Mouse (Mus musculus) spleen, adult 2 months (tissue): ENCODE results near the gene Hdac7. TPM values are rescaled to one million over a fixed set of nuclear protein-coding genes. Genes with fewer than 3 reads are reported as not detected.

Source experiments
- DNase-seq, 2 experiments: peaks; one replicate each; pipeline versions ENCODE4 v3.0.0 to v3.0.0-alpha.2; 2012 to 2021; ENCODE audit warnings: low spot score in 2 of 2, low read depth in 1 of 2
- H3K27ac ChIP-seq: fragments of 200-500 bp; 2 replicates; pipeline ENCODE4 v1.5.1; 2012; ENCODE audit warnings: low read length, inconsistent platforms; ENCODE audit not compliant: insufficient read depth
- H3K27me3 ChIP-seq: fragments of 200-500 bp; 2 replicates; pipeline ENCODE4 v1.6.1; 2012; ENCODE audit warnings: mild to moderate bottlenecking, moderate library complexity, low read length, inconsistent platforms; ENCODE audit not compliant: control insufficient read depth, insufficient read depth
- H3K36me3 ChIP-seq: fragments of 200-500 bp; 2 replicates; pipeline ENCODE4 v1.6.1; 2012; ENCODE audit warnings: mild to moderate bottlenecking, low read length, inconsistent platforms; ENCODE audit not compliant: control insufficient read depth, insufficient read depth
- H3K4me1 ChIP-seq: fragments of 200-500 bp; 2 replicates; pipeline ENCODE4 v1.6.1; 2011; ENCODE audit warnings: inconsistent platforms; ENCODE audit not compliant: control insufficient read depth, insufficient read depth, insufficient read length
- H3K4me3 ChIP-seq: fragments of 200-500 bp; 2 replicates; pipeline ENCODE4 v1.5.1; 2011; ENCODE audit warnings: mild to moderate bottlenecking, inconsistent platforms; ENCODE audit not compliant: insufficient read depth, insufficient read length; ENCODE audit errors: extremely low read depth
- CTCF ChIP-seq: fragments of 200-500 bp; IDR thresholded peaks from 2 replicates; pipeline ENCODE4 v1.5.1; 2011; ENCODE audit warnings: mild to moderate bottlenecking, inconsistent platforms; ENCODE audit not compliant: insufficient read depth, insufficient read length, insufficient replicate concordance; ENCODE audit errors: extremely low read depth
- POLR2A ChIP-seq: fragments of 200-500 bp; IDR thresholded peaks from 2 replicates; pipeline ENCODE4 v1.6.1; 2011; ENCODE audit warnings: low read depth, low read length, inconsistent platforms
- WGBS: fragments of 180-500 bp; shearing (Covaris S2); methylation state at CpG from one replicate; pipeline ENCODE4 v1.1.7; 2018; 5-methylcytosine and 5-hydroxymethylcytosine counted together
- polyA plus RNA-seq: library from polyadenylated mRNA; depleted of rRNA; stranded (reverse); fragments of >200 nt; gene quantifications from 2 replicates; pipeline ENCODE4 v1.2.3, GENCODE M21; 2012

Hdac7 gene
- polyA plus RNA-seq, 1 experiment, result 104 TPM

- Histone ChIP-seq H3K27ac (peak overlapping the region; percentile 93), H3K36me3 (0 out of 2 replicates have a peak, but pooled peaks cover 2% of the 10 kb centered on the region), H3K4me1 (peaks cover 66% of the 10 kb centered on the region; the same call in 1 of the 2 replicates), H3K4me3 (peak overlapping the region; percentile 2; the same call in 1 of the 2 replicates), H3K27me3 (no peaks in the 10 kb centered on the region)
- no peak for DNase-seq
- 35% methylated on average over 6 of the region's 6 CpGs for WGBS
- TF ChIP-seq CTCF (no peak), POLR2A (no peak)
These were observed 16.0 kb downstream of the Hdac7 start for GRCm38 (mm10) chr15:97828221-97828842.

GRCm38 (mm10) chr15:97827401-97827800, 16.9 kb downstream of the Hdac7 start:
- Histone ChIP-seq H3K4me1 (peaks cover 70% of the 10 kb centered on the region; the same call in 1 of the 2 replicates), H3K27ac (no peak overlapping the region), H3K36me3 (0 out of 2 replicates have a peak, but pooled peaks cover 2% of the 10 kb centered on the region), H3K27me3 (no peaks in the 10 kb centered on the region), H3K4me3 (no peak overlapping the region)
- TF ChIP-seq CTCF, result no peak
- no peak for TF ChIP-seq POLR2A
- WGBS, result 72% methylated on average over 8 of the region's 8 CpGs
- DNase-seq, result no peak

- WGBS, result 63% methylated on average over 5 of the region's 5 CpGs
- peaks cover 70% of the 10 kb centered on the region; the same call in 1 of the 2 replicates for H3K4me1 ChIP-seq
- H3K4me3 ChIP-seq, result no peak overlapping the region
- DNase-seq, result no peak
- TF ChIP-seq CTCF (no peak), POLR2A (no peak)
- peak overlapping the region; percentile 87 for H3K27ac ChIP-seq
- H3K36me3 ChIP-seq, result 0 out of 2 replicates have a peak, but pooled peaks cover 2% of the 10 kb centered on the region
- H3K27me3 ChIP-seq, result no peaks in the 10 kb centered on the region
These were observed 17.6 kb downstream of the Hdac7 start for GRCm38 (mm10) chr15:97826588-97827261.

- TF ChIP-seq POLR2A (no peak), CTCF (no peak)
- Histone ChIP-seq H3K27ac (peak overlapping the region; percentile 87), H3K4me1 (peaks cover 73% of the 10 kb centered on the region), H3K27me3 (no peaks in the 10 kb centered on the region), H3K4me3 (peak overlapping the region; percentile 40; the same call in 1 of the 2 replicates), H3K36me3 (0 out of 2 replicates have a peak, but pooled peaks cover 2% of the 10 kb centered on the region)
- peak in 1 of 2 experiments; percentile 36 for DNase-seq
- 26% methylated on average over 12 of the region's 12 CpGs for WGBS
These were observed 18.2 kb downstream of the Hdac7 start for GRCm38 (mm10) chr15:97825941-97826587.

- H3K27me3 ChIP-seq, result no peaks in the 10 kb centered on the region
- H3K36me3 ChIP-seq, result 0 out of 2 replicates have a peak, but pooled peaks cover 2% of the 10 kb centered on the region
- DNase-seq, result peak; percentile 91 to 95
- TF ChIP-seq CTCF (peak; percentile 81), POLR2A (no peak)
- peak overlapping the region; percentile 40 for H3K4me3 ChIP-seq
- peak overlapping the region; percentile 87 for H3K27ac ChIP-seq
- peaks cover 80% of the 10 kb centered on the region for H3K4me1 ChIP-seq
- 5% methylated on average over 29 of the region's 29 CpGs for WGBS
These were observed 19.0 kb downstream of the Hdac7 start for GRCm38 (mm10) chr15:97825071-97825940.

GRCm38 (mm10) chr15:97824042-97824441, 20.3 kb downstream of the Hdac7 start:
- WGBS, result 48% methylated on average over 6 of the region's 6 CpGs
- DNase-seq, result no peak
- Histone ChIP-seq H3K36me3 (0 out of 2 replicates have a peak, but pooled peaks cover 2% of the 10 kb centered on the region), H3K27me3 (no peaks in the 10 kb centered on the region), H3K27ac (peak overlapping the region; percentile 31), H3K4me3 (no peak overlapping the region), H3K4me1 (peaks cover 76% of the 10 kb centered on the region)
- TF ChIP-seq POLR2A (no peak), CTCF (no peak)
